Mouse (Mus musculus) urinary bladder, postnatal 10 days (tissue): ENCODE measurements around the gene Trp53i11.

Experiments used
- DNase-seq: peaks from one replicate; pipeline ENCODE4 v3.0.0; 2022; ENCODE audit warnings: low spot score

The Trp53i11 gene

GRCm38 (mm10) chr2:93199531-93199974, 12.2 kb downstream of the Trp53i11 start:
- no peak for DNase-seq

GRCm38 (mm10) chr2:93200681-93201340, 13.5 kb downstream of the Trp53i11 start:
- no peak for DNase-seq

GRCm38 (mm10) chr2:93201997-93202396, 14.6 kb downstream of the Trp53i11 start:
- DNase-seq, result no peak

GRCm38 (mm10) chr2:93202782-93203181, 15.4 kb downstream of the Trp53i11 start:
- no peak for DNase-seq

- DNase-seq, result no peak
Measured at GRCm38 (mm10) chr2:93203682-93204081, 16.3 kb downstream of the Trp53i11 start.

GRCm38 (mm10) chr2:93204571-93204970, 17.2 kb downstream of the Trp53i11 start:
- no peak for DNase-seq

GRCm38 (mm10) chr2:93206126-93206525, 18.8 kb downstream of the Trp53i11 start:
- DNase-seq, result no peak

GRCm38 (mm10) chr2:93212386-93212785, 25.0 kb downstream of the Trp53i11 start:
- no peak for DNase-seq

- DNase-seq, result no peak
Measured at GRCm38 (mm10) chr2:93212865-93213264, 25.5 kb downstream of the Trp53i11 start.

GRCm38 (mm10) chr2:93214192-93214591, 26.8 kb downstream of the Trp53i11 start:
- no peak for DNase-seq

- DNase-seq, result no peak
Measured at GRCm38 (mm10) chr2:93215790-93216189, 28.4 kb downstream of the Trp53i11 start.

- DNase-seq, result peak; percentile 58
Measured at GRCm38 (mm10) chr2:93217015-93217414, 29.7 kb downstream of the Trp53i11 start.

- DNase-seq, result no peak
Measured at GRCm38 (mm10) chr2:93218353-93218990, 31.1 kb downstream of the Trp53i11 start.

- DNase-seq, result no peak
Measured at GRCm38 (mm10) chr2:93219576-93219975, 32.2 kb downstream of the Trp53i11 start.

- no peak for DNase-seq
Measured at GRCm38 (mm10) chr2:93220447-93220846, 33.1 kb downstream of the Trp53i11 start.

- no peak for DNase-seq
Measured at GRCm38 (mm10) chr2:93223463-93223862, 36.1 kb downstream of the Trp53i11 start.

- DNase-seq, result peak; percentile 76
Measured at GRCm38 (mm10) chr2:93226606-93227595, 39.6 kb downstream of the Trp53i11 start.

GRCm38 (mm10) chr2:93227713-93228479, 40.5 kb downstream of the Trp53i11 start:
- no peak for DNase-seq

GRCm38 (mm10) chr2:93228480-93228824, 41.1 kb downstream of the Trp53i11 start:
- DNase-seq, result no peak

GRCm38 (mm10) chr2:93232141-93232540, 44.8 kb downstream of the Trp53i11 start:
- DNase-seq, result no peak

- no peak for DNase-seq
Measured at GRCm38 (mm10) chr2:93237055-93237454, 49.7 kb downstream of the Trp53i11 start.

- DNase-seq, result no peak
Measured at GRCm38 (mm10) chr2:93238864-93239263, 51.5 kb downstream of the Trp53i11 start.
